Mouse (Mus musculus) forebrain, embryonic 16.5 days (tissue): ENCODE data around the gene Fkbp15. TPM values are rescaled to one million over a fixed set of nuclear protein-coding genes. Genes with fewer than 3 reads are reported as not detected.
A peak's percentile ranks its signal among the peaks of the same experiment; 100 is the strongest.

Experiments used
- ATAC-seq: fragments of 200-750 bp; cut with Nextera tagmentation; 2 replicates; pipeline ENCODE4 v1.8.0; 2017; ENCODE audit warnings: mild to moderate bottlenecking, moderate library complexity
- H3K27ac ChIP-seq: fragments of 300-500 bp; sonication (generic); 2 replicates; pipeline ENCODE4 v1.5.1; 2014; ENCODE audit warnings: low read length, control low read depth
- H3K27me3 ChIP-seq: fragments of 300-500 bp; sonication (generic); replicated peaks from 2 replicates; pipeline ENCODE4 v1.6.1; 2014; ENCODE audit warnings: low read length; ENCODE audit not compliant: control insufficient read depth, insufficient read depth
- H3K36me3 ChIP-seq: fragments of 300-500 bp; sonication (generic); 2 replicates; pipeline ENCODE4 v1.6.1; 2014; ENCODE audit not compliant: control insufficient read depth, insufficient read depth
- H3K4me1 ChIP-seq: fragments of 300-500 bp; sonication (generic); replicated peaks from 2 replicates; pipeline ENCODE4 v1.6.1; 2014; ENCODE audit warnings: low read length; ENCODE audit not compliant: control insufficient read depth, insufficient read depth
- H3K4me2 ChIP-seq: fragments of 300-500 bp; sonication (generic); 2 replicates; pipeline ENCODE4 v1.6.1; 2014; ENCODE audit warnings: mild to moderate bottlenecking, low read length, control low read depth
- H3K4me3 ChIP-seq: fragments of 300-500 bp; sonication (generic); replicated peaks from 2 replicates; pipeline ENCODE4 v1.5.1; 2014; ENCODE audit warnings: mild to moderate bottlenecking, low read length, control low read depth
- H3K9ac ChIP-seq: fragments of 300-500 bp; sonication (generic); replicated peaks from 2 replicates; pipeline ENCODE4 v1.6.1; 2014; ENCODE audit warnings: low read depth, low read length, control low read depth
- H3K9me3 ChIP-seq: fragments of 300-500 bp; sonication (generic); 2 replicates; pipeline ENCODE4 v1.6.1; 2016; ENCODE audit warnings: low read length; ENCODE audit not compliant: control insufficient read depth
- WGBS: fragments of 180-500 bp; shearing (Covaris S2); extraction: QIAGEN DNeasy Blood & Tissue Kit; methylation state at CpG from one replicate; pipeline ENCODE4 v1.1.7; 2014; 5-methylcytosine and 5-hydroxymethylcytosine counted together
- polyA plus RNA-seq: library from polyadenylated mRNA; unstranded; fragments of >200 nt; fragmentation: Nextera tagmentation; extraction: Ambion mirVana; gene quantifications from 2 replicates; pipeline ENCODE4 v1.2.1, GENCODE M21; 2015

Fkbp15 gene
- polyA plus RNA-seq, 1 experiment from 2014 or later, result 23.5 TPM

- peak overlapping the region; percentile 88 for H3K4me3 ChIP-seq
- no peaks in the 10 kb centered on the region for H3K27me3 ChIP-seq
- H3K9me3 ChIP-seq, result no peaks in the 10 kb centered on the region
- no peak for ATAC-seq
- WGBS, result 43% methylated on average over 6 of the region's 6 CpGs
- peaks cover 23% of the 10 kb centered on the region for H3K4me1 ChIP-seq
- peak overlapping the region; percentile 90 for H3K4me2 ChIP-seq
- no peak overlapping the region; the same call in 1 of the 2 replicates for H3K9ac ChIP-seq
- H3K36me3 ChIP-seq, result no peaks in the 10 kb centered on the region
- no peak overlapping the region for H3K27ac ChIP-seq
Measured at GRCm38 (mm10) chr4:62361571-62361970, 1.2 kb upstream of the Fkbp15 start.

DNA sequence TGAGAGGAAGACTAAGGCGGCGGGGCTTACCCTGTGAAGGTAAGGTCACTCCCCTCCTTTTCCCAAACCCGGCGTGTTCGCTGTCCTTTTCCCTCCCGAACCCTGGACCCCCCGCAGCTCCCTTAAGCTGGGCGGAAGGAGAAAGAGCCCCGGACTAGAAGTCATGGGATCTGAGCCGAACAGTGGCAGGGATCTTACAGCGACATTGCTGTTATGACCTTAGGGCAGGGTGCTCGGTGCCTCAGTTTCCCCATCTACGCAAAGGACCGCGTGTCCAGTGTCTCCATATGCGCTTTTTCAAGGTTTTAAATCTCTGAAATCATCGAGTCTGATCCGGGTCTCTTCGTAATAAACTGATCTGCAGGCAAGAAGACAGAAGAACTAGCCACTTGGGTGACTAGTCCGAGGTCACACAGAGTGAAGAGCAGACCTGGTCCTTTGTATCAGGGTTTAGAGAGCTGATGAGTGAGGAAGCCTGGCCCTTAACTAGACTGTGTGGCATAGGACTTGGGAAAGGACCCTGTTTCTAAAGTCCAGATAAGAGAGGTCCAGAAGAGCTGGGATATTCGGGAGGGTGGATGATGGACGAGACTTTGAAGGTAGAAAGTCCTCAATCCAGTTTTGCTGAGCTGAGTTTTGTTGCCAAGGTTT lies 582 bp upstream of the Fkbp15 start:
- Histone ChIP-seq H3K27me3 (no peaks in the 10 kb centered on the region), H3K9me3 (no peaks in the 10 kb centered on the region), H3K4me1 (peaks cover 23% of the 10 kb centered on the region), H3K27ac (no peak overlapping the region), H3K36me3 (no peaks in the 10 kb centered on the region), H3K4me3 (peak overlapping the region; percentile 88), H3K4me2 (peak overlapping the region; percentile 90), H3K9ac (peak overlapping the region; percentile 72)
- under 1% methylated on average over 22 of the region's 22 CpGs for WGBS
- ATAC-seq, result no peak

DNA sequence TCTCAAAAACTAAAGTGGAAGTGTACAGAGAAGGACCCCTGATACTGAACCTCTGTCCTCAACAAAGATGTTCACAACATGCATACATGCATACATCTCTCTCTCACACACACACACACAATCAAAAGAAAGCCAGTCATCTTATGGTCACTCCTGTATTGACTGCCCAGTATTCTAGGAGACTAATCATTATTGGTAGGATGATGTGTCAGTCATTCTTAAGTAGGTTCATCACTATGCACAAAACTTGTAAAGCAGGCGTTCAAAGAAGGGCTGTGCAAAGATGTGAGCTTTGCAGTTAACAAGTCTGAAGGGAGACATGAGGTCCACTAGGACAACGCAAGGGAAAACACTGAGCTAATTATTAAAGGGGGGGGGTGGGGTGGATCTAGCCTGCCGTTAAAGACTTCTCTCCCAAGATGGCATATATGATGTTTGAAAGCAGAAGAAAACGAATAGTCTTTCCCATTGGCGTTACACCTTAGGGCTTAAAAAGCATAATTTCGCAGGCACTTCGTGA lies 1.0 kb downstream of the Fkbp15 start:
- H3K36me3 ChIP-seq, result no peaks in the 10 kb centered on the region
- H3K27me3 ChIP-seq, result no peaks in the 10 kb centered on the region
- peak overlapping the region; percentile 85 for H3K4me2 ChIP-seq
- H3K4me1 ChIP-seq, result peaks cover 23% of the 10 kb centered on the region
- peak overlapping the region; percentile 88 for H3K4me3 ChIP-seq
- H3K9ac ChIP-seq, result peak overlapping the region; percentile 86
- no peak for ATAC-seq
- WGBS, result 40% methylated on average over 7 of the region's 7 CpGs
- H3K27ac ChIP-seq, result no peak overlapping the region
- H3K9me3 ChIP-seq, result no peaks in the 10 kb centered on the region

DNA sequence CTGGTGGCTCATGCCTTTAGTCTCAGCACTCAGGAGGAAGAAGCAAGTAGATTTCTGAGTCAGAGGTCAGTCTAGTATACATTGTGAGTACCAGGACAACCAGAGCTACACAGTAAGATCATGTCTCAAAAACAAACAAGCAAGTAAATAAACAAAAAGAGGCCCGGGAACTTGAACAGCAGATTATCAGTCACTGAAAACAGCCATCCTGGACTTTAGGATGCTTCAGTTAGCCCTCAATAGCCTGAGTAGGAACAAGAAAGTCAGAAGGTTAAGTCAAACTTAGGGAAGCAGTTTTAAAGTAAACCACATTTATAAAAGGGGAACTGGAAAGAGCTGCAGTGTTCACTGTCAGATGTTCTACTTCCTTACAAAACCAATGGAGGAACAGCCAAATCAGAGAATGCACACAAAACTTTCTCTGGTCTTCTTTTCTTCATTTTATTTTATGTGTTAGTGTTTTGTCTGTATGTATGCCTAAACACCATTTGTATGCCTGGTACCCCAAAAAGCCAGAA lies 2.7 kb downstream of the Fkbp15 start:
- no peak for ATAC-seq

DNA sequence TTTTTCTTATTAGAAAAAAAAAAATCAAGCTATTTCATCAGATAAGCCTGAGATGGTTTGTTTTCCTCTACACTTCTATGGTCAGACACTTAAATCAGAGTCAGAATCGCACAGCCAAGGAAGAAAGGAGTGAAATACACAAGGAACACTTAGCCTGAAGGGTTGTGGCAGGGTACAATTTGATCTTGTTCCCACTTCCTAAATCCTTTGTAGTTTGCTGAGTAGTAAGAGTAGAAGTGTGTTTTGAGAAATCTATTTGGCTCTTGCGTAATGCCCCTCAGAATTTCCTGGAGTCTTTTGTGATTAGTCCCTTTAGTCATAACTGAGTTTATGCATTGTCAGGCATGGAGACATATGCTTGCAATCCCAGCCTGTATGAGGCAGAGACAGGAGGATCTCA lies 11.0 kb downstream of the Fkbp15 start:
- no peak overlapping the region for H3K9ac ChIP-seq
- no peaks in the 10 kb centered on the region for H3K9me3 ChIP-seq
- H3K4me1 ChIP-seq, result no peaks in the 10 kb centered on the region
- H3K36me3 ChIP-seq, result peaks cover 13% of the 10 kb centered on the region
- no peak overlapping the region for H3K4me2 ChIP-seq
- ATAC-seq, result no peak
- 98% methylated on average over 2 of the region's 2 CpGs for WGBS
- H3K27me3 ChIP-seq, result no peaks in the 10 kb centered on the region
- no peak overlapping the region for H3K4me3 ChIP-seq
- H3K27ac ChIP-seq, result no peak overlapping the region

More for the DNA sequence above, 2.7 kb downstream of the Fkbp15 start:
- Histone ChIP-seq H3K4me2 (no peak overlapping the region), H3K4me3 (no peak overlapping the region), H3K27me3 (no peaks in the 10 kb centered on the region), H3K9me3 (no peaks in the 10 kb centered on the region), H3K36me3 (no peaks in the 10 kb centered on the region), H3K9ac (no peak overlapping the region), H3K4me1 (peaks cover 23% of the 10 kb centered on the region), H3K27ac (no peak overlapping the region)
- 95% methylated on average over 1 of the region's 1 CpGs for WGBS

DNA sequence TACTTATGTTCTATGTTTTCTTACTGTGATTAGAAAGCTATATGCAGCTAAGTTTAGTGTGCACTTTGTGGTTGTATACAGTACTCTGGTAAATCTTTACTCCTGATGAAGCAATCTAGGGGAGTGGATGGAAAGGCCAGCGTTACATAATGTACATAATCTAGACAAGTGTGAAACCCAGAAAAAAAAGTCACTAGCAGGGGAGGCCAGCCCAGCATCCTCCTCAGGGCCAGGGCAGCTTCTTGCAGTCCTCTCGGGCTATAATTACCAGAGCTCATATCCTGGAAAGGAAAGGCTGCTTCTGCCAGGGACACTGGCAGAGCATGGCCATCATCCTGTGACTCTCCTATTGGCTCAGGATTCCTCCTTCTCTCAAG lies 12.0 kb downstream of the Fkbp15 start:
- Histone ChIP-seq H3K36me3 (peaks cover 13% of the 10 kb centered on the region), H3K9ac (no peak overlapping the region), H3K27me3 (no peaks in the 10 kb centered on the region), H3K4me2 (no peak overlapping the region), H3K4me1 (no peaks in the 10 kb centered on the region), H3K9me3 (no peaks in the 10 kb centered on the region), H3K4me3 (no peak overlapping the region), H3K27ac (no peak overlapping the region)
- WGBS, result 76% methylated on average over 2 of the region's 2 CpGs
- no peak for ATAC-seq

DNA sequence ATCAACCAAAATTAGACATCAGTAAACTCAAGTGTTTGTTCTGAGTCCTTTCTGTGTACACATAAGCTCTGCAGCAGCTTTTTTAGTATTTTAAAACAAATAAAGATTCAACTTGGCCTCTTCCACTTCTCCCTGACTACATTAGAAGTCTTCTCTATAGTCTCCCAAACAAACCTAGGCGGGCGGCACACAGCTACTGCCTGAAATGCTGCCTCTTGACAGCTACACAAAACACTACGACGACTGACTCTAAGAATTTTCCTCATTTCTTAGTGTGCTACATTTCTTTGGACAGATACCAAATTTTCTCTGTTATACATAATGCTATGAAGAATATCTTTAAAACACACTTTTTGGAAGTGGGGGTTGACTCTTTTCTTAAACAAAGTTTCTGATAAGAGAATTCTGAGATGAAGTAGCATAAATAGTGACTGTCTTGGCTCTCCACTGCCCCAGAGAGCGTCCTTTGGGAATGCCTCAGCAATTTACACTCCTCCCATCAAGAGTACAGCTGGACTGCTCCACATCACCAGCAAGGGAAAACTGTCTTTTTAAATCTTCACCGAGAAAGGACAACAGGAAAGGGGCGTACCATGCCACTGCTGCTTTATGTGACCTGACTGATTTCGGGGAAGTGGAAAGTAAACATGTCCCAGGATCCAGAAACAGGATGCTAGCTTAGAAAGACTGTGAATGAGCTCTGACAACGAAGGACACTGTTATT lies 12.6 kb downstream of the Fkbp15 start:
- H3K27ac ChIP-seq, result no peak overlapping the region
- ATAC-seq, result no peak
- H3K9ac ChIP-seq, result no peak overlapping the region
- H3K27me3 ChIP-seq, result no peaks in the 10 kb centered on the region
- WGBS, result 85% methylated on average over 9 of the region's 9 CpGs
- H3K9me3 ChIP-seq, result no peaks in the 10 kb centered on the region
- H3K4me3 ChIP-seq, result no peak overlapping the region
- peaks cover 13% of the 10 kb centered on the region for H3K36me3 ChIP-seq
- no peak overlapping the region for H3K4me2 ChIP-seq
- no peaks in the 10 kb centered on the region for H3K4me1 ChIP-seq

- Histone ChIP-seq H3K9ac (no peak overlapping the region), H3K27me3 (no peaks in the 10 kb centered on the region), H3K36me3 (peaks cover 15% of the 10 kb centered on the region), H3K4me3 (no peak overlapping the region), H3K4me1 (no peaks in the 10 kb centered on the region), H3K9me3 (no peaks in the 10 kb centered on the region), H3K27ac (no peak overlapping the region), H3K4me2 (no peak overlapping the region)
- WGBS, result 84% methylated on average over 4 of the region's 4 CpGs
- ATAC-seq, result no peak
Measured at GRCm38 (mm10) chr4:62345827-62346226, 14.5 kb downstream of the Fkbp15 start.

DNA sequence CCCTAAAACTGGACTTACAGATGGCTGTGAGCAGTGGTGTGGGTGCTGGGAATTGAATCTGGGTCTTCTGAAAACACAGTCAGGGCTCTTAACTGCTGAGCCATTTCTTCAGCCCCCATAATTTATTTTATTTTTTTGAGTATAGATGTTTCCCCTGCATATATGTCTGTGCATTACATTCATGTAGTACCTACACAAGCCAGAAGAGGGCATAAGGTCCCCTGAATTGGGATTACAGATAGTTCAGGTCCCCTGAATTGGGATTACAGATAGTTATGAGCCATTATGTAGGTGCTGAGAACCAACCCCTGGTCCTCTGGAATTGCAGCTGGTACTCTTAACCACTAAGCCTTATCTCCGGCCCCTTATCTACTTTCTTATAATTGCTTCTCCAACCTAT lies 16.3 kb downstream of the Fkbp15 start:
- Histone ChIP-seq H3K27me3 (no peaks in the 10 kb centered on the region), H3K4me3 (no peak overlapping the region), H3K36me3 (peaks cover 12% of the 10 kb centered on the region), H3K9ac (no peak overlapping the region), H3K4me1 (no peaks in the 10 kb centered on the region), H3K9me3 (no peaks in the 10 kb centered on the region), H3K4me2 (no peak overlapping the region), H3K27ac (no peak overlapping the region)
- no peak for ATAC-seq
- WGBS, result 100% methylated on average over 1 of the region's 1 CpGs
